ENCODE assay signal across 8 mouse cellular contexts in genomic region chr9:58203516-58204447, GRCm38 (mm10). TPM values are rescaled to one million over a fixed set of nuclear protein-coding genes. Genes with fewer than 3 reads are reported as not detected.
A peak's percentile ranks its signal among the peaks of the same experiment; 100 is the strongest.
DNase-seq lines count a peak whose midpoint lies in the region; ATAC-seq lines count a peak whose summit lies in the region.

Gene Islr, minus strand, starts transcription at chr9:58204306.
Gene Islr2, minus strand, starts transcription at chr9:58204319.

- peak within 1 kb of the TSS; percentile 55 for H3K4me2 ChIP-seq in intestine, embryonic 14.5 days (ENCODE audit: low read length)

- peaks cover 56% of the 10 kb centered on the region for H3K27me3 ChIP-seq in intestine, embryonic 14.5 days (replicated peaks; ENCODE audit: control insufficient read depth, insufficient read depth, low read length)
- peaks cover 87% of the 10 kb centered on the region for H3K27me3 ChIP-seq in limb, embryonic 10.5 days (ENCODE audit: low read depth, poor library complexity, severe bottlenecking)
- peaks cover 85% of the 10 kb centered on the region for H3K27me3 ChIP-seq in midbrain, embryonic 10.5 days (ENCODE audit: low read depth, poor library complexity, severe bottlenecking)

- H3K4me3 ChIP-seq in intestine, embryonic 14.5 days (ENCODE audit: low read depth, low read length), result peak within 1 kb of the TSS; percentile 31
- peak within 1 kb of the TSS; percentile 44 for H3K4me3 ChIP-seq in limb, embryonic 10.5 days
- H3K4me3 ChIP-seq in midbrain, embryonic 10.5 days, result peak within 1 kb of the TSS; percentile 53

- H3K36me3 ChIP-seq in intestine, embryonic 14.5 days (ENCODE audit: control insufficient read depth, insufficient read depth, low read length), result no peaks in the 10 kb centered on the region
- H3K36me3 ChIP-seq in limb, embryonic 10.5 days, result no peaks in the 10 kb centered on the region
- H3K36me3 ChIP-seq in midbrain, embryonic 10.5 days, result no peaks in the 10 kb centered on the region

- peaks cover 2% of the 10 kb centered on the region; the same call in 1 of the 2 replicates for H3K4me1 ChIP-seq in intestine, embryonic 14.5 days (replicated peaks; ENCODE audit: control insufficient read depth, insufficient read depth, low read length)
- H3K4me1 ChIP-seq in limb, embryonic 10.5 days, result peaks cover 47% of the 10 kb centered on the region
- peaks cover 55% of the 10 kb centered on the region for H3K4me1 ChIP-seq in midbrain, embryonic 10.5 days

- peak in 1 of 2 experiments; percentile 71 for DNase-seq in layer of hippocampus, adult 18-20 months (ENCODE audit: low spot score in 2 of 2)
- DNase-seq in layer of hippocampus, adult 9-11 months, result no peak
- DNase-seq in embryo, embryonic 10 days (ENCODE audit: low spot score), result peak; percentile 89
- peak; percentile 62 to 79 for DNase-seq in gastrocnemius, postnatal 4 days (ENCODE audit: low spot score in 2 of 2)
- DNase-seq in intestine, embryonic 14.5 days (ENCODE audit: low spot score), result peak; percentile 86
- DNase-seq in limb, embryonic 10.5 days (ENCODE audit: low spot score), result peak; percentile 82
- peak; percentile 82 for DNase-seq in midbrain, embryonic 10.5 days (ENCODE audit: low spot score)
- DNase-seq in spleen, postnatal 10 days (ENCODE audit: low spot score in 2 of 2), result peak; percentile 56 to 82

- H3K27ac ChIP-seq in intestine, embryonic 14.5 days (ENCODE audit: low read depth), result no peak within 1 kb of the TSS
- H3K27ac ChIP-seq in limb, embryonic 10.5 days, result no peak within 1 kb of the TSS
- H3K27ac ChIP-seq in midbrain, embryonic 10.5 days (replicated peaks), result peak within 1 kb of the TSS; percentile 74

- peak within 1 kb of the TSS; percentile 34; the same call in 1 of the 2 replicates for H3K9ac ChIP-seq in intestine, embryonic 14.5 days (ENCODE audit: low read length)

- H3K9me3 ChIP-seq in intestine, embryonic 14.5 days (ENCODE audit: control insufficient read depth, low read length), result no peaks in the 10 kb centered on the region
- H3K9me3 ChIP-seq in limb, embryonic 10.5 days (replicated peaks), result no peaks in the 10 kb centered on the region
- no peaks in the 10 kb centered on the region for H3K9me3 ChIP-seq in midbrain, embryonic 10.5 days (replicated peaks)

- peak; percentile 81 for ATAC-seq in intestine, embryonic 14.5 days (replicated peaks; ENCODE audit: low FRiP score, low TSS enrichment, low read depth)

- 3% methylated on average over 42 of the region's 42 CpGs for WGBS in intestine, embryonic 14.5 days
- WGBS in limb, embryonic 10.5 days, result 2% methylated on average over 42 of the region's 42 CpGs
- under 1% methylated on average over 42 of the region's 42 CpGs for WGBS in midbrain, embryonic 10.5 days

RNA-seq across cellular contexts. Expression of gene Islr, which starts in this region (rescaled TPM):
- total RNA-seq in layer of hippocampus, adult 18-20 months (2021), result 10 to 100 TPM; 10.1 to 15.5 TPM
- 100 to 1,000 TPM; 179 to 208 TPM for total RNA-seq in gastrocnemius, postnatal 4 days (2021)
- polyA plus RNA-seq in intestine, embryonic 14.5 days (2014; fragmentation: Nextera tagmentation; extraction: Ambion mirVana), result 65.5 and 71.3 TPM in 2 replicates
- 9.5 and 33.2 TPM in 2 replicates for polyA plus RNA-seq in limb, embryonic 10.5 days (2016; fragmentation: Nextera tagmentation; extraction: Ambion mirVana)
- 7.4 and 15.4 TPM in 2 replicates for polyA plus RNA-seq in midbrain, embryonic 10.5 days (2016; fragmentation: Nextera tagmentation; extraction: Ambion mirVana)

RNA-seq across cellular contexts. Expression of gene Islr2, which starts in this region (rescaled TPM):
- total RNA-seq in layer of hippocampus, adult 18-20 months (2021), result 100 to 1,000 TPM; 113 to 122 TPM
- 1 to 10 TPM; 6.4 to 7.7 TPM for total RNA-seq in gastrocnemius, postnatal 4 days (2021)
- polyA plus RNA-seq in intestine, embryonic 14.5 days (2014; fragmentation: Nextera tagmentation; extraction: Ambion mirVana), result 1.7 and 1.8 TPM in 2 replicates
- 0.11 TPM in 1 of 2 replicates, not detected in the other for polyA plus RNA-seq in limb, embryonic 10.5 days (2016; fragmentation: Nextera tagmentation; extraction: Ambion mirVana)
- 5.2 and 8.1 TPM in 2 replicates for polyA plus RNA-seq in midbrain, embryonic 10.5 days (2016; fragmentation: Nextera tagmentation; extraction: Ambion mirVana)

Comparison
In these comparisons a context has a peak if more than half of its experiments do, and no peak if none do; other contexts are left out.
1. RNA of gene Islr (total RNA-seq): 179 to 208 TPM in gastrocnemius, postnatal 4 days; 10.1 to 15.5 TPM in layer of hippocampus, adult 18-20 months; every median in the first group is over 10 times any median in the second.
2. RNA of gene Islr2 (total RNA-seq): 113 to 122 TPM in layer of hippocampus, adult 18-20 months; 6.4 to 7.7 TPM in gastrocnemius, postnatal 4 days; every median in the first group is over 10 times any median in the second.
3. Peak in every context shown above with its lines, with median percentiles within 50 percentile points of each other: H3K4me3 ChIP-seq.